Mouse (Mus musculus): ENCODE results near the gene Creb3. TPM values are rescaled to one million over a fixed set of nuclear protein-coding genes. Genes with fewer than 3 reads are reported as not detected.

Gene Creb3
- polyA plus RNA-seq, 1 experiment from 2014 or later: 43.3 TPM

GRCm38 (mm10) chr4:43560243-43560611, 1.9 kb upstream of the Creb3 start:
- Histone ChIP-seq H3K27me3 (ENCODE audit: control insufficient read depth, insufficient read depth, low read length) (no peaks in the 10 kb centered on the region), H3K36me3 (ENCODE audit: control insufficient read depth, insufficient read depth, low read length) (peaks cover 11% of the 10 kb centered on the region), H3K4me2 (ENCODE audit: low read depth, severe bottlenecking) (peak overlapping the region; percentile 70), H3K9ac (ENCODE audit: low read length) (no peak overlapping the region), H3K4me3 (ENCODE audit: low read depth, low read length) (no peak overlapping the region), H3K27ac (replicated peaks; ENCODE audit: low read depth, low read length) (no peak overlapping the region), H3K9me3 (ENCODE audit: control insufficient read depth, low read length) (no peaks in the 10 kb centered on the region), H3K4me1 (ENCODE audit: control insufficient read depth, insufficient read depth, low read length) (peaks cover 33% of the 10 kb centered on the region)
- DNase-seq (ENCODE audit: low spot score) (no peak), ATAC-seq (ENCODE audit: insufficient number of reproducible peaks, low FRiP score, low TSS enrichment, low read depth) (no peak)
- 41% methylated on average over 6 of the region's 6 CpGs for WGBS

DNA sequence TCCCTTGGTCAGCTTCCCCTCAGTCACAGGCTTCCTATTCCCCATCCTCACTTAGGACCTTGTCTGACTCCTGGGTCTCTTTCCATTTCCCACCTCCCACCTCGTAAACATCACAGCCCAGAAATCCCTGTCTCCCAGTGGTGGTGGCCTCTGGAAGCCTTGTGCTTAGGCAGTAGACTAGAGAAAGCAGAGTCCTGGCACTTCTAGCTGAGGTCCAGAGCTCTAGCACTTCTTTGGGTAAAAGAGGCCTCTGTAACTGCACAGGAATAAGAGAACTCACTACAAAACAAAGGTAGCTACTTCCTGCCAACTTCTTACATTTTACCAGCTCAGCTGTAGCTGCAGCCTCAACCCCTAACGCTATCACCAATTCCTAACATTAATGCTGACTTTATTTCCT, 1.2 kb upstream of the Creb3 start:
- peaks cover 33% of the 10 kb centered on the region for H3K4me1 ChIP-seq (ENCODE audit: control insufficient read depth, insufficient read depth, low read length)
- no peaks in the 10 kb centered on the region for H3K27me3 ChIP-seq (ENCODE audit: control insufficient read depth, insufficient read depth, low read length)
- no peaks in the 10 kb centered on the region for H3K9me3 ChIP-seq (ENCODE audit: control insufficient read depth, low read length)
- peaks cover 7% of the 10 kb centered on the region for H3K36me3 ChIP-seq (ENCODE audit: control insufficient read depth, insufficient read depth, low read length)
- WGBS: 23% methylated on average over 2 of the region's 2 CpGs
- ATAC-seq (ENCODE audit: insufficient number of reproducible peaks, low FRiP score, low TSS enrichment, low read depth) (no peak), DNase-seq (ENCODE audit: low spot score) (no peak)
- no peak overlapping the region for H3K27ac ChIP-seq (replicated peaks; ENCODE audit: low read depth, low read length)
- peak overlapping the region; percentile 84 for H3K4me3 ChIP-seq (ENCODE audit: low read depth, low read length)
- peak overlapping the region; percentile 70 for H3K4me2 ChIP-seq (ENCODE audit: low read depth, severe bottlenecking)
- H3K9ac ChIP-seq (ENCODE audit: low read length): peak overlapping the region; percentile 93; the same call in 1 of the 2 replicates

- 2% methylated on average over 16 of the region's 16 CpGs for WGBS
Measured at GRCm38 (mm10) chr4:43561436-43561996, 616 bp upstream of the Creb3 start.

DNA sequence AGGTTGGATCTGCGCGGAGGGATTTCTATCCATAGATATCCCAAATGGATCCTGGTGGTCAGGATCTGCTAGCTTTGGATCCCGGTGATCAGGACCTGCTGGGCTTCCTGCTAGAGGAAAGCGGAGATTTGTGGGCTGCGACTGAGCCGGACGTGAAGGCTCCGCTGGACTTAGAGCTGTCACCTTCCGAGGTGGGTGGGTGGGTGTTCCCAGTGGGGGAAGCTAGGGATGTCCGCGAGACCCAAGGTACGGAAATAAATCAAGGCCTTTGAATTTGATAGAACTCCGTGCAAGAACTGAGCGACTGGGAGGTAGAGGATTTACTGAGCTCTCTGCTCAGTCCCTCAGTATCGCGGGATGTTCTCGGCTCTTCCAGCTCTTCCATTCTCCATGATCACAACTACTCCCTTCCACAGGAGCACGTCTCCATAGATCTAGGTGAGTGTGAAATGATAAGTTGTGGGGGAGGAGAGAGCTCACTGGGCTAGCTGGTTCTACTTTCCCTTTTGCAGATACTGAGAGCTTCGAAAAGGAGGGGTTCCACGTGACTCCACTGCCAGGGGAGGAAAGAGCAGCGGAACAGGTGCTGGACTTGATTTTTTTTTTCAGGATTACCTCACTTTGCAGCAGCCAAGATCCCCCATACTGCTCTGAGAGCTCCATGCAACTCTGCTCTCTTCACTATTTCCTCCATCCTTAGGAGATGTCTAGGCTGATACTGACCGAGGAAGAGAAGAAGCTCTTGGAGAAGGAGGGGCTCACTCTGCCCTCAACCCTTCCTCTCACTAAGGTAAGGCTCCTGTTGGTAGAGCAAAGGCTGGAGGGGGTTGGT, 853 bp downstream of the Creb3 start:
- Histone ChIP-seq H3K36me3 (ENCODE audit: control insufficient read depth, insufficient read depth, low read length) (peaks cover 13% of the 10 kb centered on the region), H3K27ac (replicated peaks; ENCODE audit: low read depth, low read length) (no peak overlapping the region), H3K27me3 (ENCODE audit: control insufficient read depth, insufficient read depth, low read length) (no peaks in the 10 kb centered on the region), H3K4me2 (ENCODE audit: low read depth, severe bottlenecking) (peak overlapping the region; percentile 70), H3K4me1 (ENCODE audit: control insufficient read depth, insufficient read depth, low read length) (peaks cover 29% of the 10 kb centered on the region), H3K9ac (ENCODE audit: low read length) (peak overlapping the region; percentile 93), H3K9me3 (ENCODE audit: control insufficient read depth, low read length) (no peaks in the 10 kb centered on the region), H3K4me3 (ENCODE audit: low read depth, low read length) (peak overlapping the region; percentile 84)
- no peak for DNase-seq (ENCODE audit: low spot score)
- 6% methylated on average over 22 of the region's 22 CpGs for WGBS
- no peak for ATAC-seq (ENCODE audit: insufficient number of reproducible peaks, low FRiP score, low TSS enrichment, low read depth)

More at GRCm38 (mm10) chr4:43561436-43561996, 616 bp upstream of the Creb3 start:
- Histone ChIP-seq H3K27ac (replicated peaks; ENCODE audit: low read depth, low read length) (peak overlapping the region; percentile 88), H3K9ac (ENCODE audit: low read length) (peak overlapping the region; percentile 93), H3K4me2 (ENCODE audit: low read depth, severe bottlenecking) (peak overlapping the region; percentile 70), H3K27me3 (ENCODE audit: control insufficient read depth, insufficient read depth, low read length) (no peaks in the 10 kb centered on the region), H3K4me1 (ENCODE audit: control insufficient read depth, insufficient read depth, low read length) (peaks cover 33% of the 10 kb centered on the region), H3K36me3 (ENCODE audit: control insufficient read depth, insufficient read depth, low read length) (peaks cover 5% of the 10 kb centered on the region; the same call in 1 of the 2 replicates), H3K4me3 (ENCODE audit: low read depth, low read length) (peak overlapping the region; percentile 84), H3K9me3 (ENCODE audit: control insufficient read depth, low read length) (no peaks in the 10 kb centered on the region)
- ATAC-seq (ENCODE audit: insufficient number of reproducible peaks, low FRiP score, low TSS enrichment, low read depth): 0 out of 2 replicates have a peak, but pooled peaks have one; percentile 11
- DNase-seq (ENCODE audit: low spot score): no peak

- Histone ChIP-seq H3K27me3 (ENCODE audit: control insufficient read depth, insufficient read depth, low read length) (no peaks in the 10 kb centered on the region), H3K4me2 (ENCODE audit: low read depth, severe bottlenecking) (peak overlapping the region; percentile 70; the same call in 1 of the 2 replicates), H3K4me3 (ENCODE audit: low read depth, low read length) (peak overlapping the region; percentile 84; the same call in 1 of the 2 replicates), H3K27ac (replicated peaks; ENCODE audit: low read depth, low read length) (no peak overlapping the region), H3K9me3 (ENCODE audit: control insufficient read depth, low read length) (no peaks in the 10 kb centered on the region), H3K4me1 (ENCODE audit: control insufficient read depth, insufficient read depth, low read length) (peaks cover 24% of the 10 kb centered on the region), H3K9ac (ENCODE audit: low read length) (no peak overlapping the region), H3K36me3 (ENCODE audit: control insufficient read depth, insufficient read depth, low read length) (peaks cover 14% of the 10 kb centered on the region)
- ATAC-seq (ENCODE audit: insufficient number of reproducible peaks, low FRiP score, low TSS enrichment, low read depth): no peak
- no peak for DNase-seq (ENCODE audit: low spot score)
- WGBS: 90% methylated on average over 4 of the region's 4 CpGs
Measured at GRCm38 (mm10) chr4:43563601-43563875, 1.4 kb downstream of the Creb3 start.

GRCm38 (mm10) chr4:43564231-43564630, 2.1 kb downstream of the Creb3 start:
- no peak overlapping the region for H3K4me2 ChIP-seq (ENCODE audit: low read depth, severe bottlenecking)
- H3K27me3 ChIP-seq (ENCODE audit: control insufficient read depth, insufficient read depth, low read length): no peaks in the 10 kb centered on the region
- H3K9me3 ChIP-seq (ENCODE audit: control insufficient read depth, low read length): no peaks in the 10 kb centered on the region
- WGBS: 77% methylated on average over 2 of the region's 2 CpGs
- H3K4me1 ChIP-seq (ENCODE audit: control insufficient read depth, insufficient read depth, low read length): peaks cover 18% of the 10 kb centered on the region
- DNase-seq (ENCODE audit: low spot score) (no peak), ATAC-seq (ENCODE audit: insufficient number of reproducible peaks, low FRiP score, low TSS enrichment, low read depth) (no peak)
- H3K36me3 ChIP-seq (ENCODE audit: control insufficient read depth, insufficient read depth, low read length): peaks cover 17% of the 10 kb centered on the region
- H3K27ac ChIP-seq (replicated peaks; ENCODE audit: low read depth, low read length): no peak overlapping the region
- no peak overlapping the region for H3K9ac ChIP-seq (ENCODE audit: low read length)
- H3K4me3 ChIP-seq (ENCODE audit: low read depth, low read length): no peak overlapping the region

GRCm38 (mm10) chr4:43567140-43567539, 5.0 kb downstream of the Creb3 start:
- 92% methylated on average over 9 of the region's 9 CpGs for WGBS
- Histone ChIP-seq H3K27me3 (ENCODE audit: control insufficient read depth, insufficient read depth, low read length) (no peaks in the 10 kb centered on the region), H3K9me3 (ENCODE audit: control insufficient read depth, low read length) (no peaks in the 10 kb centered on the region), H3K4me2 (ENCODE audit: low read depth, severe bottlenecking) (no peak overlapping the region), H3K9ac (ENCODE audit: low read length) (no peak overlapping the region), H3K4me1 (ENCODE audit: control insufficient read depth, insufficient read depth, low read length) (no peaks in the 10 kb centered on the region), H3K36me3 (ENCODE audit: control insufficient read depth, insufficient read depth, low read length) (peaks cover 24% of the 10 kb centered on the region), H3K4me3 (ENCODE audit: low read depth, low read length) (no peak overlapping the region), H3K27ac (replicated peaks; ENCODE audit: low read depth, low read length) (no peak overlapping the region)
- ATAC-seq (ENCODE audit: insufficient number of reproducible peaks, low FRiP score, low TSS enrichment, low read depth) (no peak), DNase-seq (ENCODE audit: low spot score) (no peak)

- Histone ChIP-seq H3K27ac (replicated peaks; ENCODE audit: low read depth, low read length) (no peak overlapping the region), H3K9me3 (ENCODE audit: control insufficient read depth, low read length) (no peaks in the 10 kb centered on the region), H3K4me3 (ENCODE audit: low read depth, low read length) (no peak overlapping the region), H3K9ac (ENCODE audit: low read length) (no peak overlapping the region), H3K36me3 (ENCODE audit: control insufficient read depth, insufficient read depth, low read length) (peaks cover 24% of the 10 kb centered on the region), H3K4me2 (ENCODE audit: low read depth, severe bottlenecking) (no peak overlapping the region), H3K27me3 (ENCODE audit: control insufficient read depth, insufficient read depth, low read length) (no peaks in the 10 kb centered on the region), H3K4me1 (ENCODE audit: control insufficient read depth, insufficient read depth, low read length) (no peaks in the 10 kb centered on the region)
- no peak for DNase-seq (ENCODE audit: low spot score)
- WGBS: 88% methylated on average over 6 of the region's 6 CpGs
- no peak for ATAC-seq (ENCODE audit: insufficient number of reproducible peaks, low FRiP score, low TSS enrichment, low read depth)
Measured at GRCm38 (mm10) chr4:43571395-43572045, 9.4 kb downstream of the Creb3 start.
